ENCODE assay signal across 8 mouse cellular contexts in the genomic region with DNA sequence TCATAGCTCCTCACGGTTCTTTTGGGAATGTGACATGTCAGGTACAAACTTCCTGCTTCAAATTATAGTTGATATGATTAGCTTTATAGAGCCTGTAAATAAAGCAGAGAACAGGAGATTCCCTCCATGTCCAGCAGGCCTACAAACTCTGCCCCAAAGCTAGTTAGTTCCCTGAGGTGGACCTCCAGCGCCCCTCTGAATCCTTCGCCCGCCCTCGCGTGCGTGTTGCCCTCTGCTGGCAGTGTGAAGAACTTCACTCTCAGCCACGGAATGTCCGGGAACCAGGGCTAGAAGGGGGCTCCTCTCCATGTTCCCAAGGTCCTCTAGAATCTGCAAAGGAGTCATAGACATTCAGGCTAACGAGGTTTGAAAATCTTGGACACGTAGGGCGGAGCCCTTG. TPM values are rescaled to one million over a fixed set of nuclear protein-coding genes. Genes with fewer than 3 reads are reported as not detected.
DNase-seq lines count a peak whose midpoint lies in the region; ATAC-seq and TF ChIP-seq lines count a peak whose summit lies in the region.

No protein-coding gene starts in this region.

- H3K27me3 ChIP-seq in limb, embryonic 14.5 days (ENCODE audit: control insufficient read depth, insufficient read depth, low read length) = peaks cover 56% of the 10 kb centered on the region
- peaks cover 3% of the 10 kb centered on the region; the same call in 1 of the 2 replicates for H3K27me3 ChIP-seq in stomach, postnatal 0 days (ENCODE audit: control insufficient read depth, insufficient read depth, low read length)

- WGBS in limb, embryonic 14.5 days = 8% methylated on average over 12 of the region's 12 CpGs
- WGBS in stomach, postnatal 0 days = 22% methylated on average over 12 of the region's 12 CpGs

- intact Hi-C loops in gastrocnemius, adult 2 months (cut with DNase I) = no loop called here
- intact Hi-C loops in gastrocnemius, postnatal 14 days (cut with DNase I; ENCODE audit: low total_unique reads) = loop anchor here (10.0 kb wide), 1 partner anchor 423 kb away; no protein-coding TSS in a partner anchor

- ATAC-seq in limb, embryonic 14.5 days (ENCODE audit: low FRiP score, low read depth) = no peak
- ATAC-seq in stomach, postnatal 0 days (ENCODE audit: low FRiP score, low TSS enrichment) = no peak

- no peak for TF ChIP-seq POLR2A in brain, embryonic 14.5 days (IDR thresholded peaks at IDR 0.05; ENCODE audit: borderline replicate concordance, extremely low read depth, insufficient read depth, insufficient read length, poor library complexity, severe bottlenecking)
- TF ChIP-seq POLR2A in limb, embryonic 14.5 days (IDR thresholded peaks at IDR 0.05; ENCODE audit: borderline replicate concordance, extremely low read depth, insufficient read depth, insufficient read length) = no peak

- no peak overlapping the region for H3K27ac ChIP-seq in gastrocnemius, adult 2 months
- no peak overlapping the region for H3K27ac ChIP-seq in limb, embryonic 14.5 days (replicated peaks; ENCODE audit: low read depth, low read length)
- H3K27ac ChIP-seq in stomach, postnatal 0 days (replicated peaks) = no peak overlapping the region

- H3K36me3 ChIP-seq in limb, embryonic 14.5 days (ENCODE audit: control insufficient read depth, insufficient read depth, low read length) = no peaks in the 10 kb centered on the region
- no peaks in the 10 kb centered on the region for H3K36me3 ChIP-seq in stomach, postnatal 0 days (ENCODE audit: control insufficient read depth, insufficient read depth, low read length)

- no peak for TF ChIP-seq EP300 in stomach, postnatal 0 days (optimal IDR thresholded peaks at IDR 0.05)

- H3K4me2 ChIP-seq in limb, embryonic 14.5 days (replicated peaks; ENCODE audit: low read depth, low read length, severe bottlenecking) = 0 out of 2 replicates have a peak overlapping the region, but pooled peaks have one; percentile 7
- H3K4me2 ChIP-seq in stomach, postnatal 0 days (replicated peaks; ENCODE audit: low read depth) = no peak overlapping the region

- no peaks in the 10 kb centered on the region for H3K9me3 ChIP-seq in limb, embryonic 14.5 days (ENCODE audit: control insufficient read depth, low read length)
- H3K9me3 ChIP-seq in stomach, postnatal 0 days (ENCODE audit: control insufficient read depth, low read length) = no peaks in the 10 kb centered on the region

- no peak overlapping the region for H3K9ac ChIP-seq in limb, embryonic 14.5 days (ENCODE audit: low read depth, low read length, severe bottlenecking)
- no peak overlapping the region for H3K9ac ChIP-seq in stomach, postnatal 0 days (ENCODE audit: low read length)

- H3K4me1 ChIP-seq in limb, embryonic 14.5 days (ENCODE audit: control insufficient read depth, insufficient read depth, low read length) = peaks cover 14% of the 10 kb centered on the region
- H3K4me1 ChIP-seq in stomach, postnatal 0 days (replicated peaks; ENCODE audit: control insufficient read depth, insufficient read depth) = peaks cover 3% of the 10 kb centered on the region; the same call in 1 of the 2 replicates

- peak; percentile 58 for DNase-seq in gastrocnemius, adult 2 months
- no peak for DNase-seq in gastrocnemius, postnatal 14 days
- peak; percentile 65 to 70 for DNase-seq in B cell, adult 2 months
- no peak for DNase-seq in brain, embryonic 14.5 days (ENCODE audit: low read depth)
- DNase-seq in limb, embryonic 14.5 days (ENCODE audit: low spot score) = no peak
- DNase-seq in stomach, postnatal 0 days (ENCODE audit: low spot score) = no peak
- no peak for DNase-seq in frontal cortex, adult 2 months (ENCODE audit: extremely low spot score in 1 of 2, low spot score in 1 of 2)
- no peak for DNase-seq in heart, adult 8-10 months (ENCODE audit: low spot score)

- H3K4me3 ChIP-seq in gastrocnemius, adult 2 months = no peak overlapping the region
- no peak overlapping the region for H3K4me3 ChIP-seq in limb, embryonic 14.5 days (replicated peaks; ENCODE audit: low read length)
- H3K4me3 ChIP-seq in stomach, postnatal 0 days (ENCODE audit: low read depth, low read length) = no peak overlapping the region

- TF ChIP-seq CTCF in gastrocnemius, adult 2 months (IDR thresholded peaks at IDR 0.05) = peak; percentile 85
- peak; percentile 70; the same call in 1 of the 2 replicates for TF ChIP-seq CTCF in brain, embryonic 14.5 days (IDR thresholded peaks at IDR 0.05; ENCODE audit: borderline replicate concordance, extremely low read depth, insufficient read depth, insufficient read length)
- peak; percentile 83 for TF ChIP-seq CTCF in stomach, postnatal 0 days (IDR thresholded peaks at IDR 0.05; ENCODE audit: low read depth)

RNA-seq across cellular contexts. Expression of a gene that starts 11.2 kb away (rescaled TPM):
- 10 to 100 TPM; 10.8 to 12.7 TPM for total RNA-seq in gastrocnemius, adult 2 months (2021)
- total RNA-seq in gastrocnemius, postnatal 14 days (2021) = 10 to 100 TPM; 10.6 to 11.6 TPM
- polyA plus RNA-seq in brain, embryonic 14.5 days (2012; rRNA removed) = 30.5 and 31.6 TPM in 2 replicates
- polyA plus RNA-seq in limb, embryonic 14.5 days (2012; rRNA removed) = 18.6 and 22.4 TPM in 2 replicates
- 18.2 and 18.9 TPM in 2 replicates for polyA plus RNA-seq in limb, embryonic 14.5 days (2014; fragmentation: Nextera tagmentation; extraction: Ambion mirVana)
- 10.6 and 11.2 TPM in 2 replicates for polyA plus RNA-seq in stomach, postnatal 0 days (2015; fragmentation: Nextera tagmentation; extraction: Ambion mirVana)
- polyA plus RNA-seq in frontal cortex, adult 2 months (2012; rRNA removed) = 16.1 and 16.3 TPM in 2 replicates
- total RNA-seq in heart, adult 8-10 months (2022) = 10 to 100 TPM; 10.4 to 16.8 (median 15.2) TPM

Comparison
In these comparisons a context has a peak if more than half of its experiments do, and no peak if none do; other contexts are left out.
1. DNase-seq: peak in gastrocnemius, adult 2 months (single experiment) and B cell, adult 2 months (2 of 2); none in gastrocnemius, postnatal 14 days (single experiment), brain, embryonic 14.5 days (single experiment), limb, embryonic 14.5 days (single experiment), stomach, postnatal 0 days (single experiment), frontal cortex, adult 2 months (0 of 2) and heart, adult 8-10 months (single experiment).
2. Peak in every context shown above with its lines, with median percentiles within 50 percentile points of each other: CTCF ChIP-seq.